Mouse (Mus musculus) hindbrain, embryonic 16.5 days (tissue): ENCODE results near the gene Lrrc4c. TPM values are rescaled to one million over a fixed set of nuclear protein-coding genes. Genes with fewer than 3 reads are reported as not detected.

Experiments used
- microRNA-seq: library from miRNA; unstranded; fragments of <30 nt; microRNA quantifications from one replicate; pipeline ENCODE4, GENCODE M21; 2017
- polyA plus RNA-seq: library from polyadenylated mRNA; unstranded; fragments of >200 nt; fragmentation: Nextera tagmentation; extraction: Ambion mirVana; gene quantifications from 2 replicates; pipeline ENCODE4 v1.2.1, GENCODE M21; 2015

The Lrrc4c gene
- polyA plus RNA-seq, 1 experiment from 2014 or later: 42.5 TPM

Small RNA genes within 50 kb of the gene (microRNA-seq; reads per million reads assigned to microRNA genes)
- not detected for gene Gm44320
